Mouse (Mus musculus) right cerebral cortex, postnatal 10 days (tissue): ENCODE data around the gene Gm49322.
"Not testable (repeated sequence)": the region's sequence is repeated elsewhere in the genome, so short reads cannot be mapped to it uniquely, and the experiment has no call there.

ENCODE experiments used
- DNase-seq, 2 experiments: peaks; one replicate each; pipeline ENCODE4 v3.0.0; 2021; ENCODE audit warnings: low spot score in 2 of 2

The Gm49322 gene

GRCm38 (mm10) chr10:80611024-80611423 lies 5.2 kb downstream of the Gm49322 start:
- DNase-seq: no peak

- DNase-seq: no peak
Observed at GRCm38 (mm10) chr10:80611905-80612304, 6.1 kb downstream of the Gm49322 start.

- no peak for DNase-seq
Observed at GRCm38 (mm10) chr10:80613821-80614220, 8.0 kb downstream of the Gm49322 start.

- no peak for DNase-seq
Observed at GRCm38 (mm10) chr10:80614351-80614750, 8.5 kb downstream of the Gm49322 start.

- peak in 1 of 2 experiments; percentile 53 for DNase-seq
Observed at GRCm38 (mm10) chr10:80618181-80618580, 12.4 kb downstream of the Gm49322 start.

GRCm38 (mm10) chr10:80619465-80620244 lies 13.8 kb downstream of the Gm49322 start:
- no peak for DNase-seq

- DNase-seq: no peak
Observed at GRCm38 (mm10) chr10:80620365-80620764, 14.5 kb downstream of the Gm49322 start.

GRCm38 (mm10) chr10:80620796-80621689 lies 15.2 kb downstream of the Gm49322 start:
- DNase-seq: peak in 1 of 2 experiments; percentile 67

GRCm38 (mm10) chr10:80621690-80621939 lies 15.8 kb downstream of the Gm49322 start:
- no peak for DNase-seq

- peak; percentile 100 for DNase-seq
Observed at GRCm38 (mm10) chr10:80621940-80622660, 16.3 kb downstream of the Gm49322 start.

GRCm38 (mm10) chr10:80622661-80623456 lies 17.0 kb downstream of the Gm49322 start, which contains the start of gene Csnk1g2:
TSS of gene Csnk1g2 (plus strand) at chr10:80622838.
- DNase-seq: peak; percentile 80 to 83

GRCm38 (mm10) chr10:80623457-80624191 lies 17.8 kb downstream of the Gm49322 start:
- no peak for DNase-seq

GRCm38 (mm10) chr10:80625764-80626163 lies 19.9 kb downstream of the Gm49322 start:
- no peak for DNase-seq

- DNase-seq: no peak
Observed at GRCm38 (mm10) chr10:80627685-80628084, 21.9 kb downstream of the Gm49322 start.

GRCm38 (mm10) chr10:80628925-80629324 lies 23.1 kb downstream of the Gm49322 start:
- no peak for DNase-seq

GRCm38 (mm10) chr10:80635345-80635744 lies 29.5 kb downstream of the Gm49322 start:
- no peak for DNase-seq

- no peak for DNase-seq
Observed at GRCm38 (mm10) chr10:80646936-80647335, 41.1 kb downstream of the Gm49322 start.

- not testable (repeated sequence) for DNase-seq
Observed at GRCm38 (mm10) chr10:80649910-80650309, 44.1 kb downstream of the Gm49322 start.

- DNase-seq: no peak
Observed at GRCm38 (mm10) chr10:80650392-80650791, 44.6 kb downstream of the Gm49322 start.

- DNase-seq: no peak
Observed at GRCm38 (mm10) chr10:80653156-80653720, 47.4 kb downstream of the Gm49322 start.
